Mouse (Mus musculus) liver, embryonic 14.5 days (tissue): ENCODE measurements around the gene Tfdp2.
A peak's percentile ranks its signal among the peaks of the same experiment; 100 is the strongest.

Experiments
- CTCF ChIP-seq: IDR thresholded peaks from 2 replicates; pipeline ENCODE4 v1.5.1; 2016; ENCODE audit warnings: antibody characterized with exemption, low read depth, control low read depth
- EP300 ChIP-seq: IDR thresholded peaks from 2 replicates; pipeline ENCODE4 v1.6.1; 2016; ENCODE audit warnings: antibody characterized with exemption, low read depth

DNA sequence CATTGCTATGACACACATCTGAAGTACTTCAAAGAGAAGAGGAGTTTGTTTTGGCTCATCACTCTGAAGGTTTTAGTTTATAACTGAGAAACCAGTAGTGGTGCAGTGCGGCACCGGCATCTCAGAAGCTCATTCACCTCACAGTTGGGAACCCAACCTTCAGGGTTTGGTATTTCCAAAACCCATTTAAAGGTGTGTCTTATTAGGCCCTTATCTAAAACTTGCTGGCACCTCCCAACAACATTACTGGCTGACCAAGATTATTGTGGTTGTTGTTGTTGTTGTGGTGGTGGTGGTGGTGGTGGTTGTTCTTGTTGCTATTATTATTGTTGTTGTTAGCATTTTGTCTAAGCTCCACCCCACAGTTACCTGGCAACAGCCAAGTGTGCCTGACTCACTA is 58.7 kb downstream of the Tfdp2 start:
- TF ChIP-seq CTCF, result no peak
- peak; percentile 84 for TF ChIP-seq EP300
